Mouse (Mus musculus): Measurements from ENCODE around the gene Tmem184b.

Gene Tmem184b

DNA sequence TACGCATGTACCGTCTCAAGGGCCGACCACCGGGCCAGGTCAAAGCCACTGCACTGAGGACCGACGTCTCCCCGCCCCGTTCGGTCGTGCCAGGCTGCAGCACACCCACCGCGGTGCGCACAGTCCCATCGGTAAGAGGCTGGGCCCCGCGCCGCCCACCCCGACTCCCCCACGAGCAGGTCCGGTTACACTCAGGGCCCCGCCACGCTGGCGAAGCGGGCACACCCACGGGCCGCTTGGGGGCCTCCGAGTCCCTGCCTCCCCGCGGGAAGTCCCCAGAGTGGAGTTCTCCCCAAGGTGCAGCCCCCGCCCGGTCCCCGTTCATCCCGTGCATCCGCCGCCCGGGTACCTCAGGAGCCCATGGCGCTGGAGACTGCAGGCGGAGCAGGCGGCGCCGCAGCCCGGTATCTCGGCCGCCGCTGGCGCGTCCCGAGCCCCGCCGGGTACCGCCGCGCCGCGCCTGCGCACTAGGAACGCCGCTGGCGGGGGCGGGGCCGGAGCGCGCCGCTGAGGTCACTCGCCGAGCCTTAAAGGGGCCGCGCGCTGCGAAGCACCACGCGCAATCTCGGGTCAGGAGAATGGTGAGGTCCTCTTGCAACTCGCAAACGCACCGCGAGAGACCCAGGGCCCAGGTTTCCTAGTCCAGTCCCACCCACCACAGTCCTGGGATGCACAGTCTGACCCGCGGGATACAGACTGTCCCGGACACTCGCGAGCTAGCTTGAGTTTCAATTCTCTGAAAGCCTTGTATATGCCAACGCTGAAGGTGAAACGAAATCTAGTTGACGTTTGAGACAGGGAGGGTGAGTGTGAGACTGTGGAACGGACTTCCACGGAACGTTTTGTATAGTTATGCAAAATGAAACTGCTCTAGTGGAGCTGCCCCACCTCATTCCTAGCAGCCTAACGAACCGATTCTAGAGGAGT is at the start of gene Tmem184b:
Tmem184b (minus strand) TSS at position 734 of the 927 bp plus-strand sequence.
- peak; percentile 81 for DNase-seq (ENCODE audit: low read depth, low spot score)

DNA sequence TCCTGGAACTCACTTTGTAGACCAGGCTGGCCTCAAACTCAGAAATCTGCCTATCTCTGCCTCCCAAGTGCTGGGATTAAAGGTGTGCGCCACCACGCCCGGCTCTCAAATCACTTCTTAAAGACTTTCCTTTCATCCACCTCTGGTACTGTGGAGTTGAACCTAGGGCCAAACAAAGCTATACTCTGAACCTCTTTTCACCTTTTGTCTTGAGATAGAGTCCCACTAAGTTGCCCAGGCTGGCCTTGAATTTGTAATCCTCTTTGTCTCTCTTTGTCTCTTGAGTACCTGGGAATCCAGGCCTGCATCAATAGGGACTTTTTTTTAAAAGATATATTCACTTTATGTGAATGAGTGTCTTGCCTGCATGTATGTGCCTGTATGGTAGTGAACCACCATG is 44.7 kb upstream of the Tmem184b start:
- DNase-seq (ENCODE audit: low read depth, low spot score): no peak

DNA sequence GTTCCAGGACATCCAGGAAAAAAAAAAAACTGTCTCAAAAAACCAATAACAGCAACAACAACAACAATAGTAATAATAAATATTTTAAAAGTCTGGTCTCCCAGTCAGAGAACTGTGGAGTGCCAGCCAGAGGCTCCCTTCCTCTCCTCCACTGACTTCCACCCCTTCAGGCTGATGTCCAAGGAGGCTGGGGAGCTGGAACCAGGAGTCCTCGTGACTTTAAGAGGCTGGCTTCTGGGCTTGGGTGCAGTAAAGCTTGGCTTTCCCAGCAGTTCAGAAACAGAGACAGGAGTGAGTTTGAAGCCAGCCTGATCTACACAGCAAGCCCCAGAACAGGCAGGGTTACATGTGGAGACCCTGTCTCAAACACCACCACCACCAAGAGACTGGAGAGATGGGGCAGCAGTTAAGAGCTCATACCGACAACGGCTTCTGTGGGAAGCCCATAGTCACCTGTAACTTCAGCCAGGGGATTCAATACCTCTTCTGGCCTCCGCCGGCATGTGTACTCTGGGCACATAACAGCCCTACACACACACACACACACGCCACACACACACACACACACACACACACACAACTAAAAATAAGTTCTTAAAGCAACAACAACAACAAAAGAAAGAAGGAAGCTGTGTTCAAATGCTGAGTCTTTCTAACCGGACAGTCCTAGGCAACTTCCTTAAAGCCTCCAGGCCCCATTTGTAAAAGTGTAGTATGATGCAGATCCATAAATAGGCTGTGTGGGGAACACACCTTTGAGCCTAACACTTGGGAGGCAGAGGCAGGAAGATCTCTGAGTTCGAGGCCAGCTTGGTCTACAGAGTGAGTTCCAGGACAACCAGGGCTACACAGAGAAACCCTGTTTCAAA is 42.7 kb upstream of the Tmem184b start:
- DNase-seq (ENCODE audit: low read depth, low spot score): no peak

DNA sequence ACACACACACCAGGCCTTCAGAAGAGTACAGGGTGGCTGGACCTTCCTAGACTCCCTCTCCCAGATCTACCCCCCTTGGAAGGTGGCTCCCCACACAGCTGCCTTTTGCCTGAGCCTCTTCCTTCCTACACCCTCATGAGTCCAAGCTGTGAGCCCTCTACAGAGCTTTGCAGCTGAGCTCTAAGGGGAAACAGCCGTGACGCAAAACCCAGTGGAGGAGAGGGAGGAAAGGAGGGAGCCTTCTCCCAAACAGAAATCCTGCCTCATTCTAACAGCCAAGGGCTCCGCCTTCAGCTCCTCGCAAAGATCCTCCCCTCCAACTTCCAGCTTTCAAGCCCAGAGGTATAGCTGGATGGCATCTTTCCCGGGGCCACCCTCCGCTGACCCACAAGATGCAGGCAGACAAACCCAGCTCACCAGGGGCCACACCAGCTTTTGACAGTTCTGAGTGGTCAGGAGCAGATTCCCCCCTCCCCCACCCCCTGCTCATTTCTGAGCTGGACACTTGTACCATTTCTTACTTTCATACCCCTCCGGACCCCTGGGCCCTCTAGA is 40.6 kb upstream of the Tmem184b start:
- no peak for DNase-seq (ENCODE audit: low read depth, low spot score)

DNA sequence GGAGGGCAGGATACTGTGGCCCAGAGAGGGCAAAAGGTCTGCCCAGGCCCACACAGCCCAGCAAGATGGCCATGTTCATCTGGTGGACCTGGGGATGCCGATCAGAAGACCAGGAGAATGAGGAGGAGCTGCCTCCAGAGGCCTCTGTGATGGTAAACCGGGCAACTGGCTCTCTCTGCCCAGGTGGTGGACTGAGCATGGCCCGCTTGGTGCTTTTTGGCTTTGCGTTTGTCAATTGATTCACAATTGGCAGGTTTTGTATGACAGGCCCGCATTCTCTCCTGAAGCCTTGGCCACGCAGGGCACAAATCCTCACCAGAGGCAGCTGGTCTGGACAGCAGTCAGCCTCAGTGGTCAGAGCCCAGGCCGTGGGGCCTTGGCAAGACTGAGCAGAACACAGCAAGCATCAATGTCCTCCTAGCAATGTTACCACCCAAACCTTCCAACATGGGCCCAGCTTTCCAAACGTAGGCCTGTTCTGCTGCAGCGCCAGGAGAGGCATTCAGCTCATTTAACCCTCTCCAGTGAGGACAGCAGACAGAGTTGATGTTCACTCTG is 39.7 kb upstream of the Tmem184b start:
- DNase-seq (ENCODE audit: low read depth, low spot score): no peak

DNA sequence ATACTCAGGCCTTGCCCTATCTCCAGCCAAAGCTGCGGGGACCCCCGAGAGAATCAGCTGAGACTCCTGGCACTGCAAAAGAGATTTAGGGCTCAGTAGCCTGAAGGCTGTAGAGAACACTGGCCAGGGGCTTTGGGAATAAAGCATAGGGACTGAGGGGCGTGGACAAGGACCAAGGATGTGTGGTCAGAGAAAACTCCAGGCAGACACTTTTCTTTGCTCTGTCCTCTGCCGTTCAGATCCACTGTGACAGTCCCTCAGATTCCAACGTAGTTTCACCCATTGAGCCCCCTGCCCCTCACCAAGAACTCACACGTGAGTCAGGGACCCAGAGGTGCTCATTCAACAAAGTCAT is 38.9 kb upstream of the Tmem184b start:
- DNase-seq (ENCODE audit: low read depth, low spot score): no peak

DNA sequence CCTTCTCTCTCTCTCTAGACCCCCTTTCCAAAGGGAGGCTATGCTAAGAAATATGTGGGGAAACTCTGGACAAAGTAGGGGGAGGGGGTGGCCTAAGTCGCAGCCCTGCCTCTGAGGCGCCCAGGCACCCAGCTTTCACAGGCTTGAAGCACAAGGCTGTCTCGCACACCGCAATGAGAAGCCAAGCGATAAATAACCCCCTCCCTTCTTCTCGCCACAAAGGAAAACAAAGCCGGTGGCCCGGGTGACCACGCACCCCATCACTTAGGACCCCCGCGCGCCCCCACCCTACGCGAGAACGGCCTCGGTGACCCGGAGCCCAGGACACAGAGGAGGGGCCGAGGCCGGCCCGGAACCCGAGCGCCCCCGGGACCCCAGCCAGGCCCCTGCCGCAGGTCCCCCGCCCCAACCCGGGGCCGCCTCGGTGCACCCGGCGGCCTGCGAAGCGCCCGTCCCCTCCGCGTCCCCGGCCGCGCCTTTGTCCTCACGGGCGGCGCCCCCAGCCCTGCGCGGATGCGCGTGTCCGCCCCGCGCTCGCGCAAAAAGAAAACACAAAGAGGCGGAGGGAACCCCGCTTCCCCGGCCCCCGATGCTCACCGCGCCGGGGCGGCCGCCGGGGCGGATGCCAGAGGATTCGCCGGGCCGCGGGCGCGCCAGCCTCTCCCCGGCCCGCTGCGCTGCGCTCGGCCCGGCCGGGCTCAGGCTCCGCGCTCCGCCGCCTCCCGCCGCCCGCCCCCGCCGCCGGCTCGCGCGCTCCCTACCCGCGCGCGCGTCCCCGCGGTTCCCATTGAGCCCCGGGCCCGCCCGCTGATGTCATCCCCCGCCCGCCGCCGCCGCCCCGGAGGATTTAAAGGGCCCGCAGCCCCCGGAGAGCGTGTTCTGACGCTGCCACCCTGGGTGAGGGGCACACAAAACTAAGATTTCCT is 38.2 kb upstream of the Tmem184b start:
- DNase-seq (ENCODE audit: low read depth, low spot score): peak; percentile 27

DNA sequence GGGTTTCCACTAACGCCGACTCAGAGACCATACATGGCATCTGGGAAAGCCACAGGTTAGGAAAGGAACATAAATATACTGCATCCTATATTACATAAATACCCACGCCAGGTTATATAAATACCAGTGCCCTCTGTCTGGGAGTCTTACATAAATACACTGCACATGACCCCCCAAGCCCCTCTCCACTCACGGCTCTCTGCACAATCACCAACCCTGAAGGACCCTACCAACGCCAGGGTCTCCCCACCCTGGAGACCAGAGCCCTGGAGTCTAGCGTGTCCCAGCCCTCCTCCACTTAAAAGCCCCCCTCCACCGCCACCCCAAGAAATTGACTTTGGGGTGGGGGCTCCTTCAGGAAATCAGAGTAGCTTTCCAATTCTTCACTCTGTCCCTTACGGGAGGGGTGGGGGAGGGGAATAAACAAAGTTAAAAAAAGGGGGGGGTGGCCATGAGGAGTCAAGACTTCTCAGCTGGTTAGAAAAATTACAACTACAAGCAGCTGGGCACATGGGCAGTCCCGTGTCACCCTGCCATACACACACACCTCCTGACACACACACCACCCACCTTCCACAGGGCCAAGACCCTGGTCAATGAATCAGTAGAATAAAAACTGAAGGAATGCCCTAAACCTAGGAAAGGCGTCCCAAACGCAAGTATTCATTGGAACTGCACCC is 37.4 kb upstream of the Tmem184b start:
- no peak for DNase-seq (ENCODE audit: low read depth, low spot score)

DNA sequence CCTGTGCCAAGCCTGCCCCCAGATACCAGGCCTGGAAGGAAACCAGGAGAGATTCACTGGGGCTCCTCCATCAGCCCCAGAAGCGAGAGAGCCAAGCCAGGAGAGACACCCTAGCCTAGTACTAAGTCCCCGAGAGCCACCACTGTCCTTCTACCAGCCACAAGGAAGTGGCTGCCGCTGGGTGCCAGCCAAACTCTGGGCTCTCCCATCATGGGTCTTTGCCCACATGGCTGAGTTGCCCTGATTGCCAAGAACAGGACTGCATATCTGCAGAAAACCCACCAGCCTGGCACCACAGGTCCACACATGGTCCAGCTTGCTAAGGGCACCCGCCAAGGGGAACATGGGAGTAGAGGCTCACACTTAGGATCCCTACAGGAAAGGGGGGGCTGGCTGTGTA is 36.9 kb upstream of the Tmem184b start:
- DNase-seq (ENCODE audit: low read depth, low spot score): no peak

DNA sequence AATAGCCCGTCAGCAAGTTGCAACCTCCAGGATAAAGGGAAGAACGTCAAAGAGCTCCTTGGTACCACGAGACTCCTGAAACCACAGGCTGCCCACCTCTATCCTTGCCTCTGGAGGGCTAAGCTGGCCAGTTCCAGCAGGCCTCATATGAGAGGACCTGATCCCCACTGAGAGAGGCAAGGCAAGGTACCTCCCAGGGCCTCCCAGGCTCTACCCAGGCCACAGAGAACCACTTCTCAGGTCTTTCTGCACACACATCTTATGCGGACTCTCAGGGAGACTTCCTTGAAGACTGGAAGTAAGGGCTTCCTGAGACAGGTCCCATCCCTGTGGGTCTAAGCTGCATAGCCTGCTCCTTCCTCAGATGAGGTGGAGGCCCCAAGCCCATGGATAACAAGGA is 36.0 kb upstream of the Tmem184b start:
- DNase-seq (ENCODE audit: low read depth, low spot score): no peak

DNA sequence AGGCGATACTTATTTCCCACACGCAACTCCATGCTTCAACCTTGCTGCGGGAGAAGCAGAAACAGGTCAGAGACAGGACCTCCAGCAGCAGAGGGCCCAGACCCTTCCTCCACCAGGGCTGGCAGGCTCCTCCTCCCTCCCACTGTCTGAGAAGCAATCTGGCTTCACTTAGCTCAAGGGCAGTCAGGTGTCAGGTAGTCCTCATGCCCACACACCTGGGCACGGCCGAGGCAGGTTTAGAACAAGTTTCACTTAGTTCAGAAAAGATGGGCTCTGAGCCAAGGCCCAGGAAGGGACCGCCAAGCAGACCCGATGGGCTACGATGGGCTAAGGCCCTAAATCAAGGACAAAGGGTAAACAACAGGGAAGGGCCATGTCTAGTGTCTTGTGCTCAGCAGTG is 35.4 kb upstream of the Tmem184b start:
- no peak for DNase-seq (ENCODE audit: low read depth, low spot score)

DNA sequence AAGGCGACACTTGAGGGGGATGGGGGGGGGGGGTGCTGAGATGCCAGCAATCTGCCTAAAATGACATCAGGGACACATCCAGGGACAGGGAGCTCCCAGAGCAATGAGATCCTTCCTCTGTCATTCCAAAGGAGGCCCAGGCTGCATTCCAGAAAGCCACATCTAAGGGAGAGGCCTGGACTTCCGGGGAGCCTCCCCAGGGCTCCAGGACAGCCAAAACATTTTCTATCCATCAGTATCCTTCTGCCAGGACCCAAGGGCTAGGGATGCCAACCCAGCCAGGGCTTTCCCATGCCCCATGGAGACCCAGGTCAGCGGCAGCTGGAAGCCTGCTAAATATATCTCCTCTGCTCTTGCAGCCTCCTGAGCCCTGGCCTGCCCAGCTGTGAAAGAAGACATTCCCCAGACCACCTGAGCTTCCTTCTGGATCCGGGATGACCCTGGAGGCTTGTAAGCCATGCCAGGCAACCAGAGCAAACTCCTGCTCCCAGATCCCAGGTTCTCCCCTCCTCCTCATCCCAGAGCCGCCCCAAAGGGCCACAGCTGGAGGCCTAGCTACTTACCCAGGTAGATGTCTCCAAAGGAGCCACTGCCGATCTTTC is 34.9 kb upstream of the Tmem184b start:
- DNase-seq (ENCODE audit: low read depth, low spot score): no peak

DNA sequence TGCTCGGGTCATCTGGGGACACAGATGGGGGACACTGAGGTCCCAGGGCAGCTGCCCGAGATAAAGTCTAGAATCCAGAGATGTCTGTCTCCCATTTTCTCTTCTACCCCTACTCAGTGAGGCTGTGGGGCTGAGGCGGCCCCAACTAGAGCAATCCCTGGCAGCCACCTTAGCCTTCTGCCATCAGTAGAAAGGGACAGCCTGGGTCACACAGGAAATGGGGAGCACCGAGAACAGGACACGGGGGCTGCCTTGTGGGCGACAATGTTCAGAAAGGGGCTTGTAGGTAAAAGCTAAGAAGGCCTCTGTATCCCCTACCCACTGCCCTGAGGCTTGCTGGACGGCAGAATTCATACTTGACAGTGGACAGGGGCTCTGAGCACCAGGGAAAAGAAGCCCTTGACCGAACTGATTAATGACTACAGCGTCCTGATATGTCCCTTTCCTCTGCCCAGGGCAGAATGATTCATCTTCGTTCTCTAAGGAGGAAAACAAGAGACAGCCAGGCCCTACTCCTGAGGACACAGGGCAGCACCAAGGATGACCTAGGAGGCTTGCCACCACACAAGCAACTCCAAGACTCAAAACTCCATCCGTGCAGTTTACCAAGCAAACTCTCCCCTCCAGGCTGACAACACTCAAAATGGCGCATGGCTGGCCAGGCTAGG is 34.3 kb upstream of the Tmem184b start:
- DNase-seq (ENCODE audit: low read depth, low spot score): no peak

DNA sequence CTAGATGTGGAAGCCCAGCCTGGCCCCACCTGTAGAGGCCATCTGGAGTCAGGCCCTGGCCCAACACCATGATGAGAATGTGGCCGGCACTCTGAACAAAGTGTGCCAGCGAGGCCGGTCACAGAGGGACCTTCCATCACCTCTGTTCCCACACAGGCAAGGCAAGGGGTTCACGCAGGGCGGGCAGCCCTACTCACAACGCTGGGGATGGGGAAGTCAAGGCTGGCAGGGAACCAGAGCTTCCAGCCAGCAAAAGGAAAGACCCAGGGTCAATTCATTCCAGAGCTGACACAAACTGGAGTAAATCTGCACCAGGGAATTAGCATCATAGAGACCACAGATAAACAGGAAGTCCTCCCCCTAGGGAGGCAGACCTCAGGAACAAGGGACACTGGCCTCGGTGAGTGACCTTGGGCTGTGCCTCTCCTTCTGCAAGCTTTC is 33.1 kb upstream of the Tmem184b start:
- no peak for DNase-seq (ENCODE audit: low read depth, low spot score)

DNA sequence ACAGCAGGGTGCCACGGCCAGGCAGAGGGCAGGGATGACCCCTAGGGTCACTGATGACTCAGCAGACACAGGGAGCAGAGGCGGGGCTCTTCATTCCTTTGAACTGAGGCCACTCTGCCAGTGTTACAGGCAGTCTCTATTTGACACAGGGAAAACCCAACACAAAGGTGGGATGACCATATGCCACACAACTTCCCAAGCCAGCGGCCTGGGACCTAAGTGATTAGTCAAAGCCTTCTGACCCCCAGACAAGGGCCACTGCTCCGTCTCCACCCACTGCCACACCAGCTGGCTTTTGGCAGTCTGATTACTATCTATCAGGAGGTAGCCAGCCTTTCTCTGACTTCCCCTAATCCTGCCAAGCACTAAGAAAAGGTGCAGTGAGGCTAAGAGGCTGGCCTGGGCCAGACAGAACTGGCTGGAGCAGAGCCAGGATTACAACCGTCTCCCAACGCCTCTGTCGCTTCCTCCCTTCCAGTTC is 31.9 kb upstream of the Tmem184b start:
- DNase-seq (ENCODE audit: low read depth, low spot score): peak; percentile 25

DNA sequence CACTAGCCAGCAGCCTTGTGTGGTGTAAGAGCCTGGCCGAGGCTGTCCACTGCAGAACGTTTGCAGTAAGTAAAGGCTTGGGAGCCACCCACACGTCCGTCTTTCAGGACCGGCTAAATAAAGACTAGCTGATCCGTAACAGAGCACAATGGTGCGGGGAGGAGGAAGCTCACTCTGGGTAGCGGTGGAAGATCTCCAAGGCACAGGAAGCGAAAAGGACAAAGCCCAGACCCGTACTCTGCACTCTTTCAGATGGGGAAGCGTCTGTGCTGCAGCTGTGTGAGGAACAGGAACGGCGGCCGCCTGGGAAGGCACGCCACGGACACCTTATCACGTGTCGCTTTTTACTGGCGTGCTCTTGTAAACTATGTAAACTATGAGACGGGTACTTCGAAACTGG is 29.5 kb upstream of the Tmem184b start:
- DNase-seq (ENCODE audit: low read depth, low spot score): no peak

DNA sequence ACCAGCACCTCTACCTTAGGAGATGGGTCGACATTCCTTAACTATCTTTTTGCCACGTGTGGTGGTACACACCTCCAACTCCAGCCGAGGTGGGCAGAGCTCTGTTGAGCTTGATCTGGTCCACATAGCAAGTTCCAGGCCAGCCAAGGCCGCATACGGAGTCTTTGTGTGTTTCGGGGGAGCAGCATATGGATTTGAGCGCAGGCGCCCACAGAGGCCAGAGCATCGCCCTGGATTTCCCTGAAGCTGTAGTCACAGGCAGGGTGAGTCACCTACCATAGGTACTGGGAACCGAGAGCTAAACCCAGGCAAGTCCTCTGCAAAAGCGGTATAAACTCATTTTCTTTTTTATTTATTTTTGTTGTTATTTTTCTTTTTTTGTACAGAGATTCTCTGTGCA is 29.0 kb upstream of the Tmem184b start:
- no peak for DNase-seq (ENCODE audit: low read depth, low spot score)

DNA sequence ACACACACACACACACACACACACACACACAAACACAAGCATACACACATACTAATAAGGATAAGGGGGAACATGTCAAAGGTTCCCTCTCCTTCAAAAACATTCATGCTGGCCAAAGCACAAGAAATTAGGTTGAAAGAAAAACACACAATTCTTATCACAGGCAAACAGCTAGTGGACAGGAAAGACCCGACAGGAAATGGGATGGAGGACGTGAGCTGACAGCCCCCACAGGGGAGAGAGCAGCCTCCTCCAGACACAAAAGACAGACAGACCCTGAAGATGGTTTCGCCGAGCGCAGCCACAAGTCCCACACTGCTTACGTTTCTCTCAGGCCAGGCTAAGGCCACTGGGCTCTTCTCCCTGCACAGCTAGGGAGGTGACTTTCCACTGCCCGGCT is 28.6 kb upstream of the Tmem184b start:
- DNase-seq (ENCODE audit: low read depth, low spot score): no peak

DNA sequence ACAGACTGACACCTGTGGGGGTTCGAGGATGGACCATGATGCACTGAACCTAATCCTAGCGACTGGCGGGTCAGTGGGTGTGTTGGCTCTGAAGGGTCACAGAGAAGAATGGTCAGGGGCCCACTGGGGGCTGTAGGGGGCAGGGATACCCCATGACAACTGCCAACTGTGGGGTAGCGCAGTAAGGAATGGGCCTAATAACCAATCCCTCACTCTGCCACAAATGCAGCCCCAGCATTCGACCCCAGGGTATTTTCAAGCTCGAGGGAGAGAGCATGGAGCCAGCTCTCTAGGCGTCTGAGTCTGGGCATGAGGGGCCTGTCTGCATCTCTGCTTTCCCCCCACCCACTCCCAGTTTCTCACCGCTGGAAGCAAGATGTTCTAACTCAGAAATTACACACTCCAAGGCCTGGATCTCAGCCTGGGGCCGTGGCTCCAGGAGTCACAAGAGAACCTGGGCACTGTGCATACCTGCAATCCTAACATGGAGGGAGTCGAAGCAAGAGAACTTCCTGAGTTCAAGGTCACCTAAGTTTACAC is 27.2 kb upstream of the Tmem184b start:
- no peak for DNase-seq (ENCODE audit: low read depth, low spot score)
